Mouse (Mus musculus) G1E (cell line): ENCODE results near the gene Hid1. TPM values are rescaled to one million over a fixed set of nuclear protein-coding genes. Genes with fewer than 3 reads are reported as not detected.

Experiments used
- ATAC-seq: 2 replicates; pipeline ENCODE4 v1.8.0; 2016; ENCODE audit warnings: mild to moderate bottlenecking; ENCODE audit not compliant: insufficient number of reproducible peaks, poor library complexity, low FRiP score, severe bottlenecking; ENCODE audit errors: extremely low read depth
- DNase-seq: peaks from one replicate; pipeline ENCODE4 v3.0.0; 2012; ENCODE audit warnings: low spot score
- H3K27me3 ChIP-seq: 2 replicates; pipeline ENCODE4 v1.6.1; 2012; ENCODE audit warnings: mild to moderate bottlenecking, low read length, inconsistent platforms; ENCODE audit not compliant: insufficient read depth
- H3K36me3 ChIP-seq: replicated peaks from 2 replicates; pipeline ENCODE3; 2012; ENCODE audit warnings: mild to moderate bottlenecking, inconsistent platforms
- H3K4me1 ChIP-seq: 2 replicates; pipeline ENCODE4 v1.6.1; 2012; ENCODE audit warnings: low read depth, low read length, inconsistent platforms, mixed read lengths; ENCODE audit not compliant: insufficient read depth
- H3K4me3 ChIP-seq: 2 replicates; pipeline ENCODE4 v1.5.1; 2012; ENCODE audit warnings: low read depth, mild to moderate bottlenecking, inconsistent platforms, low read length, moderate library complexity, mixed read lengths
- H3K9me3 ChIP-seq: replicated peaks from 2 replicates; pipeline ENCODE4 v1.6.1; 2012; ENCODE audit warnings: inconsistent platforms
- CTCF ChIP-seq: IDR thresholded peaks from 2 replicates; pipeline ENCODE4 v1.5.1; 2012; ENCODE audit warnings: low read depth, low read length, inconsistent platforms, mixed read lengths
- GATA1 ChIP-seq: IDR thresholded peaks from 2 replicates; pipeline ENCODE4 v1.6.1; 2012; ENCODE audit warnings: borderline replicate concordance, low read length, inconsistent platforms, mixed read lengths
- GATA2 ChIP-seq: IDR thresholded peaks from 2 replicates; pipeline ENCODE4 v1.6.1; 2012; ENCODE audit warnings: low read depth, low read length, inconsistent platforms, borderline replicate concordance
- POLR2AphosphoS5 ChIP-seq: IDR thresholded peaks from 2 replicates; pipeline ENCODE4 v1.6.1; 2012; ENCODE audit warnings: low read depth, low read length, inconsistent platforms; ENCODE audit not compliant: insufficient replicate concordance
- TAL1 ChIP-seq: conservative IDR thresholded peaks from 2 replicates; pipeline ENCODE4 v1.6.1; 2012; ENCODE audit warnings: low read depth, low read length, inconsistent platforms, mixed read lengths
- polyA plus RNA-seq: library from polyadenylated mRNA; stranded (reverse); fragments of >175 nt; gene quantifications from 2 replicates; pipeline ENCODE4 v1.2.3, GENCODE M21; 2012
- total RNA-seq, 2 experiments: library from RNA; stranded (forward) in 1 of 2; stranded (reverse) in 1 of 2; fragments of 200-1000 nt in 1 of 2; fragments of >200 nt in 1 of 2; fragmentation: Nextera tagmentation in 1 of 2; gene quantifications; 2 replicates each; pipeline ENCODE4 v1.2.3; 2014 to 2017

Hid1 gene
- total RNA-seq (2014; fragmentation: Nextera tagmentation) (not detected in 2 replicates), total RNA-seq (2017) (not detected in 2 replicates), polyA plus RNA-seq (0.01 TPM in 1 of 2 replicates, not detected in the other)

DNA sequence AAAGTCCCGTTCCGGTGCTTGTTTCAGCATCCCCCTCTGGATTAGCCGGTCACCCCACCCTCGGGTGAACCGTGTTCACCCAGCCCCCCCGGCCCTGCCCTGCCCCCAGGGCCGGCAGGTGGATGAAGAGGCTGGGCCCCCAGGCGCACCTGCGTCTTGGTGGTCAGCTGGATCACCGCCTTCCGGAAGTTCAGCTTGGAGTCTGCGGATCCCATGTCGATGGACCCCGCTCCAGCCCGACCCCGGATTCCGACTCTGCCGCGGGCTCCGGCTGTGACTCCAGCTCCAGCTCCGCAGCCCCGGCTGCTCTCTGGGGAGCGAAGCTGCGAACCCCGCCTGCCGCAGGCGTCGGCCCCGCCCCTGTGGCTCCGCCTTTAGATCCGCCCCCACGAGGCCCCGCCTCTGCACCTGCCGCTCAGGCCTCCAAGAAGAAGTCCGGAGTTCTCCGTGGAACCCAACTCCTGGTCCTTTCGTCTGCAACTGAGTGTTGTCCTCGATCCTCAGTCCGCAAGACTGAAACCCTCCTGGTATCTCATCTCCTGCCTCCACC is at the start of gene Hid1:
Gene Hid1, minus strand, starts transcription at position 362 of the 550 bp plus-strand sequence.
- DNase-seq (peak; percentile 56), ATAC-seq (peak; percentile 63; the same call in 1 of the 2 replicates)
- TF ChIP-seq TAL1 (no peak), POLR2AphosphoS5 (no peak), GATA2 (no peak), CTCF (no peak), GATA1 (no peak)
- H3K4me1 ChIP-seq = peaks cover 14% of the 10 kb centered on the region
- H3K27me3 ChIP-seq = peaks cover 61% of the 10 kb centered on the region
- H3K36me3 ChIP-seq = no peaks in the 10 kb centered on the region
- no peaks in the 10 kb centered on the region for H3K9me3 ChIP-seq
- H3K4me3 ChIP-seq = peak within 1 kb of the TSS; percentile 68; the same call in 1 of the 2 replicates

DNA sequence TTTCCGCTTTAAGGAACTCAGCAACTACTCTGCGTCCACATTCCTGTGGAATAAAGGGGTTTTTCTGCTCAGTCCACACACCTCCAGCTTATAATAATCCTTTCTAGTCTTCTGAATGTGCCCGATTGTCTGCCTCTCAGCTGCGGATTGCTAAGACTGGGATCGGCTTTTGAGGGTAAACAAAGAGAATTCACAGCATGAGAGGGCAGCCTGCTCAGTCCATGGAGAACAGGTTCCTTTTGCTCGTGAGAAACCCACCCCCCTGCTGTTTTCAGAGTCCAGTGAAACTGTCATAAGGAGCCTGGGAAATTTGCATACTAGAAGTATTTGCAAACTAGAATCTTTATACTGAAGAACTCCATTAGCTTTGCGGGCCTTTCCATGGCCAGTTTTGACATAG is 42.0 kb upstream of the Hid1 start:
- no peaks in the 10 kb centered on the region for H3K9me3 ChIP-seq
- no peak for ATAC-seq
- H3K4me3 ChIP-seq = no peak overlapping the region
- H3K27me3 ChIP-seq = no peaks in the 10 kb centered on the region
- TF ChIP-seq POLR2AphosphoS5 (no peak), TAL1 (no peak)
- H3K36me3 ChIP-seq = peaks cover 71% of the 10 kb centered on the region
- peaks cover 46% of the 10 kb centered on the region for H3K4me1 ChIP-seq
- DNase-seq = no peak

DNA sequence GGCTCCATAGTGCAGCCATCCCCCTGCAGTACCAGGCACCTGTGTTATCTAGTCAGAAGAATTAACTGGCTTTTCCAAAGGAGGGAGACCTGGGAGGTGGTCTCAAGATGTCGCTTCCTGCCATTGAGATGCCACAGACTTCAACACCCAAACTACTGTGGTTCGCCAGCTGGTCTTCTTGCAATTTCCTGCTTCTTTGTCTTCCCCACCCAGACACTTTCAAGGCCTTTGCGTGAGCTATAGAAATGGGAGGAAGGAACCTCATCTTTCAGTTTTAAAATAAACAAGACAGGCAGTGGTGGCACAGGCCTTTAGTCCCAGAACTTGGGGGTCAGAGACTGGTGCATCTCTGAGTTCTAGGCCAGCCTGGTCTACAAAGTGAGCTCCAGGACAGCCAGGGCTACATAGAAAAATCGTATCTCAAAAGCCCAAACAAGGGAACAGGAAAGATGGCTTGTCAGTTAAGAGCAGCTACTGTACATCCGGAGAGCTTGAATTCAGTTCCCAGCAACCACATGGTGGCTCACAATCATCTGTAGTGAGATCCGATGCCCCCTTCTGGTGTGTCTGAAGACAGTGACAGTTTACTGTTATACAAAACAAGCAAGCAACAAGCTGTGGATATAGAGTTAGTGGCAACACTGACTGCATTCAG is 40.8 kb upstream of the Hid1 start:
- Histone ChIP-seq H3K9me3 (no peaks in the 10 kb centered on the region), H3K36me3 (peaks cover 68% of the 10 kb centered on the region), H3K4me1 (peaks cover 50% of the 10 kb centered on the region), H3K4me3 (no peak overlapping the region), H3K27me3 (no peaks in the 10 kb centered on the region)
- TF ChIP-seq POLR2AphosphoS5 (no peak), TAL1 (no peak), GATA1 (no peak), GATA2 (no peak)
- DNase-seq (no peak), ATAC-seq (no peak)

DNA sequence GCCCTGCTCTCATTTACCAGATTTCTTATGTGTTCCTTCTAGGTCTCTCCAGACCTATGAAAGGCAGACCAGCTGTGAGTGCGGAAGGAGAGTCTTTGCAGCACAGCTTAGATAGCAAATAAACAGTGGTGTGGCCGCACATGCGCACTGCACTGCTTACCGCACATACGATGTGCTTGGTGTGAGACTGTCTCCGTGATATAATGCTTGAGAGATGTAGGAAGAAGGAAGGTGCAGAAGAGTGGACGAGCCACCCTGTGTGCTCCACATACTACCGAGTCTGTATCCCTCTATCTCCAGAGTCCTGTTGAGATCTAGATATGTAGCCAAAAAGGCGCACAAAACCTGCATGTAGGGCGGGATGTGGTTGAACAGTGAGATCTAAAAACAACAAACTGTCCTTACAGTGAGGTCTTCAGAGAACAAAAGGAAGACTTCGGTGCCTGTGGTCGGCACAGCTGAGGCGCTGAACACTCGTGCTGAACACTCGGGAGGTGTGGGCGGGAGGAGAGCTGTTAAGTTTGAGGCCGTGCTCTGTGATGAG is 39.4 kb upstream of the Hid1 start:
- Histone ChIP-seq H3K4me3 (no peak overlapping the region), H3K4me1 (peaks cover 49% of the 10 kb centered on the region), H3K9me3 (no peaks in the 10 kb centered on the region), H3K36me3 (peaks cover 68% of the 10 kb centered on the region), H3K27me3 (no peaks in the 10 kb centered on the region)
- TF ChIP-seq GATA1 (no peak), CTCF (no peak), GATA2 (no peak), TAL1 (no peak), POLR2AphosphoS5 (no peak)
- ATAC-seq (no peak), DNase-seq (no peak)

DNA sequence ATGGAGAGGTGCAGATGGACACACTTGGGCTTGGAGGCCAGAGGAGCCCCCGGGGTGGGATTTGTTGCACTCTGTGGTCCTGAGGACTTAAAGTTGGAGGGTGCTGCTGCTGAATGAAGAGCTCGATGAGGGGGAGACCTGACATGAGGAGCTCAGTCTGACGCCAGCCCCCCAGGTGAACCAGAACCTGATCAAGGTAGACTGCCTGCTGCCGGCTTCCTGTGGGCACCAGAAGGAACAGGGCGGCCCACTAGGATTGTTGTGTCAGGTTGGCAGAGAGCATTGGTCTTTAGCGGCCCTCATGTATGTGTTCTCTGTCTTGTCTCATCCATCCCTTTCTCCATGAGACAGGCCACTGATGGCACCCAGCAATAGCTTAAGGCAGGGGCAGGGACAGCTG is 38.2 kb upstream of the Hid1 start:
- Histone ChIP-seq H3K27me3 (no peaks in the 10 kb centered on the region), H3K36me3 (peaks cover 60% of the 10 kb centered on the region), H3K4me3 (no peak overlapping the region), H3K9me3 (no peaks in the 10 kb centered on the region), H3K4me1 (peaks cover 37% of the 10 kb centered on the region)
- ATAC-seq (no peak), DNase-seq (no peak)
- TF ChIP-seq POLR2AphosphoS5 (no peak), GATA2 (no peak), GATA1 (no peak), TAL1 (no peak), CTCF (no peak)

DNA sequence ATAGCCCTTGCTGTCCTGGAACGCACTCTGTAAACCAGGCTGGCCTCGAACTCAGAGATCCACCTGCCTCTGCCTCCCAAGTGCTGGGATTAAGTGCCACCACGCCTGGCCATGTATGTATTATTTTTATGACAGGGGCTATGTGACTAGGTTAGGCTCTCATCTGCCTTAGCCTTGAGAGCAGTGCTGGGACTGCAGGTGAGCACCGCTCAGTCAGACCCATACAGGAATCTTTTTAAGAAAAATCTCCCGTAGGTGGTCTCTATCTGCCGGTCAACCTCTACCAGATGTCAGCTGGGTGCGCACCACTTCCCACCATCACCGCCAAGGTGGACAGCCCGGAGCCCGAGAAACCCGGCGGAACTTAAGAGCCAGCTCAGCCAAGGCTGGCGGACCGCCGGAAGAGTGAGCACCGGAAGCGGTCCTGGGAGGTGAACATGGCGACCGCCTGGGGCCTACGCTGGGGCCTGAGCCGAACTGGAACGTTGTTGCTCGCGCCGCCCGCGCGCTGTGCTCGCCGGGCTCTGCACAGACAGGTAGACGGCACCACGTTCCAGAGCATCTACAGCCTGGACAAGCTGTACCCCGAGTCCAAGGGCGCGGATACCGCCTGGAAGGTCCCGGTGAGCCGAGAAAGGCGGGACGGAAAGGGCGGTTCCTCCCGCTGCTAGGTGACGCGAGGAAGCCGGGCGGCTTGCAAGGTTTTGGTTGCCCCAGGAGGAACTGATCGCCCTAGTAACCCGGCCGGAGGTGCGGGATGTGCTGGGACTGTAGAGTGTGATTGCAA is 36.0 kb upstream of the Hid1 start, which contains the start of gene Mrpl58:
Gene Mrpl58, plus strand, starts transcription at position 415 of the 787 bp plus-strand sequence.
- Histone ChIP-seq H3K9me3 (no peaks in the 10 kb centered on the region), H3K36me3 (peaks cover 38% of the 10 kb centered on the region), H3K4me3 (peak within 1 kb of the TSS; percentile 86), H3K27me3 (no peaks in the 10 kb centered on the region), H3K4me1 (peaks cover 32% of the 10 kb centered on the region)
- peak; percentile 82 for DNase-seq
- no peak for TF ChIP-seq POLR2AphosphoS5
- TF ChIP-seq TAL1 = no peak
- no peak for TF ChIP-seq GATA1
- no peak for TF ChIP-seq GATA2
- TF ChIP-seq CTCF = no peak
- peak; percentile 90 for ATAC-seq
